Mouse (Mus musculus) megakaryocyte-erythroid progenitor cell, adult 5-6 weeks (primary cell): ENCODE results near the gene Pald1. TPM values are rescaled to one million over a fixed set of nuclear protein-coding genes. Genes with fewer than 3 reads are reported as not detected.

Experiments used
- ATAC-seq: replicated peaks from 2 replicates; pipeline ENCODE4 v1.8.0; 2016; ENCODE audit warnings: mild to moderate bottlenecking, inconsistent platforms; ENCODE audit not compliant: severe bottlenecking, poor library complexity, low FRiP score, low TSS enrichment
- total RNA-seq, 2 experiments: library from RNA; stranded (forward) in 1 of 2; stranded (reverse) in 1 of 2; fragments of 200-1000, 215-1000 nt in 1 of 2; fragments of >200 nt in 1 of 2; fragmentation: Nextera tagmentation in 1 of 2; gene quantifications; 2 replicates each; pipeline ENCODE4 v1.2.3; 2014 to 2017

Pald1 gene
- total RNA-seq, 2 experiments from 2014 or later = not detected

DNA sequence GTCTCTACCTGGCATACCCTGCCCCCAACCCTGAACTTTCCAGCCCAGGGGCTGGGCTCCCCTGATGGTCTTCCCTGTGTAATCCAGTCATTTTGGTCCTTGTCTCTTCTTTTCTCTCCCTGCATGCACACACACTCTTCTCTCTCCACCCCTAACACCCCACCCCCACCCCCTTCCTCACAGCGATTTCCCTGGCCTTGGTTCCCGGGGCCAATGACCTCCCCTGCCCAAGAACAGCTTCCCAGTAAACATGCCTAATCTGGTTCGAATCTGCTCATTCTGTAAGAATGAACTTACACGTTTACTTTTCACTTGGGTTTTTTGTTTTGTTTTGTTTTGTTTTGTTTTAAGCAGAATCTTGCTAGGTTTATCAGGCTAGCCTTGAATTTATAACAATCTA, 26.4 kb upstream of the Pald1 start:
- ATAC-seq = no peak

DNA sequence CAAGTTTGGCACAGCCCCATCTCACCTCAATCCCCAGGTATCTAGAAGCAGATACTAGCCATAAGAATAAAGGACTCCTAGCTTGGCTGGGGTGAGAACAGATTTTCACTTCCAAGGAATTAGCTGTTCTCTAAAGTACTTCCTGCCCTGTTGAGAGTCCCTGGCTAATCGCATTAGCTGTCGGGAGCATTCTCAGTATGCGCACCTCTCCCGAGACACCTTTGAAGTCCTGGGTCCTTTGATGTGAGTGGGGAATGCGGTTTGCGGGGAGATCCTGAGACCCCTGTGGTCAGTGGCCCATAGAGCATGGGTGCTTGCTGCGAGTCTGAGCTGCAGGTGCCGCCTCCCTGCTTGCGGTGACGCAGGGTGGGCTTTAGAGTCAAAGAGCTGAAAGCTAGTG, 22.6 kb upstream of the Pald1 start:
- ATAC-seq = no peak

DNA sequence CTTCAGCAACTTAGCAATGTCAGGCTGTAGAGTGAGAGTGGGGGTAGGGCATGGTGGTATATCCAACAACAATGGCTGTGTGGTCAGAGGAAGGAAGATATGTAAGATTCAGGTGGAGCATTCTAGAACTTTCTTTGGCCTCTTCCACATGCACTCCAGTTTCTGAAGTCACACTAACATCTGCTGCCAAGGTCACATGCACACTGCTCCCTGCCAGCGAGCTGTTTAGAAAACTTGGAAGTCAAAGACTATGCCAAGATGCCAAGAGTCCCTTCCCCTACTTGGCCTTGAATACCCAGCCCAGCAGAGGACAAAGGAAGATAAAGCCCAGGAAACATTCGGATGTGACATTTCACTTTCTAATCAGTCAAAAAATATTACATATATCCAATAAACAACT, 19.6 kb upstream of the Pald1 start:
- ATAC-seq = no peak

DNA sequence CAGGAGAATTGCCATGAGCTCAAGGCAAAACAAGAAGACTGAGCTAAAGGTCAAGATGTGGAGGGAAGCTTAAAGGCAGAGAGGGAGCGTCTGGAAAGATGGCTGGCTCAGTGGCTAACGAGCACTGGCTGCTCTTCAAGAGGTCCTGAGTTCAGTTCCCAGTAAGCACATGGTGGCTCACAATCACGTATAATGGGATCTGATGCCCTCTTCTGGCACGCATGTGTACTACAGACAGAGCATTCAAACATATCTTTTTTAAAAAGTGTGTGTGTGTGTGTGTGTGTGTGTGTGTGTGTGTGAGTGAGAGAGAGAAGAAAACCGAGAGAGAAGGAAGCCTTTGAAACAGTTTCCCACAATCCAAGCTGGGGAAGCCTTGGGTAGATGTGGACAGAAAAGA, 19.1 kb upstream of the Pald1 start:
- no peak for ATAC-seq

DNA sequence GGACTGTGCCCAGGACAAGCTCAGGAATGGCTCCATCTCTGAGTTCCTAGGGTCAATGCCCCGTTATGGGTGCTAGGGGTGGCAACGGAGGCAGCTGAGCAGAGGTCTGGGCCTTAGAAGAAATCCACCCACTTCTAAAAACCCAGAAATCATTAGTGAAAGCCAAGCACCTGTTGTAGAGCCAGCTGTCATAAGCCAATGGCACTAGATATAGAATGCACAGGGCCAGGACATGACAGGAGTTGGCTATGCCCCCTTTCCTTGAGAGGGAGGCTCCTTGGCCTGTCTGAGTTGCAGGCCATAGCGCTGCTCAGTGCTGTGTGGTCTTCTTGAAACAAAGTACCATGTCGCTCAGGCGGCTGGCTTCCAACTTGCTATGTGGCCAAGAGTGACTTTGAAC, 17.1 kb upstream of the Pald1 start:
- no peak for ATAC-seq

DNA sequence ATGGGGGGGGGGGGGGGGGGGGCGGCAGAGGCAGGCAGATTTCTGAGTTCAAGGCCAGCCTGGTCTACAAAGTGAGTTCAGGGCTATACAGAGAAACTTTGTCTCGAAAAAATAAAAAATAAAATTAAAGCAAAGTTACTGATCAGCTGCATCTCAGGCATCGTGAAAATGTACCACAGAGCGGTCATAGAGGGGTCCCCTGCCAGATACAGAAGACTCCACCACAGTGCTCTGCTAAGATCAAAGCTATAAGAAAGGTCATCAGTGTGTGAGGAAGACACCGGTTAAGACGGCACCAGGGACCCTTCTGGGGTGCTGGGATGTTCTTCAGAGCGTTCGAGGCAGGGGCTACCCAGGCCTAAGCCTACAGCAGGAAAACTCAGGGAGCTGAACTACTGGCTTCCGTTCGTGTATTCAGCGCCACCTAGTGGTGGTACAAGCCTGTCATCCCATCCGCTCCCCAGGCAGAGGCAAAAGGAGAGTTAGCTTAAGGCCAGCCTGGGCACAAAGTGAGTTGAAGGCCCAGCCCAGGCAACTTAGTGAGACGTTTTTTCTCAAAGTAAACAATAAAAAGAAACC, 15.9 kb upstream of the Pald1 start:
- peak; percentile 91 for ATAC-seq

DNA sequence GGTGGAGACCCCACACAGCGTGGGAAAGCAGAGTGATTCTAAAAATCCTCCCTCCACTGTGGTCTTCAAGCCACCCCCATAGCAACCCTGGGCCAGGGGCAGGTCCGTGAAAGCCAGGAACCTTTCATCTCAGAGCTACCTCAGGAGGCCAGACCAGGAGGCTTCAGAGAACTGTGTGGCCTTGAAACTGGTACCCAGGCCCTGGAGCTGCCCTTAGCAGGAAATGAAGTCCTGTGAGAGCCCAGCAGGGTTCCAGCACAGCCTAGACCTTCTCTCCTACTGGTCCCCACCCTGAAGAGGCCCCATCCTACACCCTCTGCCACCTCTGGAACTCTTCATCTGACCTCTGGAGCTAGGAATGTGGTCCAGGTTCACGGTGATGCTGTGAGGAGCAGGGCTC, 14.8 kb upstream of the Pald1 start:
- no peak for ATAC-seq

DNA sequence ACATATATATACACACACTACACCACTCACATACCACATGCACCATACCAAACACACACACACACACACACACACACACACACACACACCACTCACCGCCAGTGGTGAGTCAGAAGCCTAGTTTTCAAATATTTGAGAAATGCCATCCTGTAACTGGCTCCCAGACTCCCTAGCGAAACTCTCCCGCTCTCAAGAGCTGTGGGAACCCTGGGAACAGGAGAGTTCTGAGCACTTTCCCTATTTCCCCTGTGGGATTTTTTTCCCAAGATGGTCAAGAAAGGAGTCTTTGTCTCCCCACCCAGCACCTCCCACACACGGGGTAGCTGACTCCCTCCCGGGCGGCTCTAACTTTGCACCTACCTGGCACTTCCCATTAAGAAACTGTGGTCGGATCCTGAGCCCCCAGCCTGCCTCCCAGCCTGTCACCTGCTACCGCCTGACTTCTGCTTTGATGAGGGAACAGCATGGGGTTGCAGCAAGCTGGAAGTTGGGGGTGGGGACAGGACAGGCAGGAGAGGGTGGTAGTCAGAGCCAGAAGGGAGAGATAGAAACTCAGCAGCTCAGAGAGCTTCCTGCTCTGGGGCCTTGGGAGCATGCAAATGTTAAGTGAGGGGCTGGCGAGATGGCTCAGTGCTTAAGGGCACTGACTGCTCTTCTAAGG, 11.3 kb upstream of the Pald1 start:
- ATAC-seq = no peak

DNA sequence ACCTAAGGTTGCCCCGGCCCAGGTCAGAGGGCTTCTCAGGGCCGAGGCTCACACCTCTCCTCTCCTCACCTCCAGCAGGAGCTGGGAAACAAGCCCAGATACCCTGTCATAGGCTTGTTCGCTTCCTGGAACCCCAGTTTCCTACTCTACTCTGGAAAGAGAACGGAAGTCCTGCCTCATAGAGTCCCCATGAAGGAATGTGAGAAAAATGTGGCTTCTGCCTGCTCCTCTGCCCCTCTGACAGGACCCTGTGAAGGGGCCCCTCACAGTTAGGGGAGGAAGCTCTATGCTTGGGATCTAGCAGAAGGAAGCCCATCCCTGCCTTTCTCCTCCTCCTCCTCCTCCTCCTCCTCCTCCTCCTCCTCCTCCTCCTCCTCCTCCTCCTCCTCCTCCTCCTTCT, 9.3 kb upstream of the Pald1 start:
- no peak for ATAC-seq

DNA sequence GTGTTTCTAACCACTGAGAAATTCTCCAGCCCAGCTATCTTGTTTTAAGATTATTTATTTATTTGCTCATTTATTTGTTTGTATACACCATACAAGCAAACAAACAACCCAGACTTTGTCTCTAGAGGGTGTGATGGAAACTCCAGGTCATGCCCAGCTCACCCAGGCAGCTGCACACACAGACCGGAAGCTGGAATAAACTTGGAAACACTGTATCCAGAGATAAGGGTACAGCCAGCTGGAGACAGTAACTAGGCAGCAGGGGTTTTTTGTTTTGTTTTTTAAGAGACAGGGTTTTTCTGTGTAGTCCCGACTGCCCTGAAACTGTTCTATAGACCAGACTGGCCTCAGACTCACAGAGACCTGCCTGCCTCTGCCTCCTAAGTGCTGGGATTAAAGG, 6.8 kb upstream of the Pald1 start:
- ATAC-seq = no peak

DNA sequence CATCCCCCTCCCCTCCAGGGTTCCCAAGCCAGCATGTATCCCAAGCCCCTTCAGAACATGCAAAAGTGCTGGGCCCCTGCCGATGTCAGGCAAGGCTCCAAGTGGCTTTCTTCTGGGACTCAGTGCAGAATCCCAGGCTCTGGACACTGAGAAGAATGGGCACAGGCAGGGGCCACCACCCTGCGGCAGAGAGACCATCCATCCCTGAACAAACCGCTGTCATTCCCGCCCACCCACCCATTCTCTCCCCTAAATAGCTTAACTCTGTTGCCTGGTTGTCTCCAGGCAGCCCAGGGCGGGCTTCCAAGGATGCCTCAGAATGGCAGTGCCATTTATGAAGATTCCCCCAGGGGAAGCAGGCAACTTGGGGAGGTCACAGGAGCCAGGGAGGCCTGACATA, 5.7 kb upstream of the Pald1 start:
- no peak for ATAC-seq

DNA sequence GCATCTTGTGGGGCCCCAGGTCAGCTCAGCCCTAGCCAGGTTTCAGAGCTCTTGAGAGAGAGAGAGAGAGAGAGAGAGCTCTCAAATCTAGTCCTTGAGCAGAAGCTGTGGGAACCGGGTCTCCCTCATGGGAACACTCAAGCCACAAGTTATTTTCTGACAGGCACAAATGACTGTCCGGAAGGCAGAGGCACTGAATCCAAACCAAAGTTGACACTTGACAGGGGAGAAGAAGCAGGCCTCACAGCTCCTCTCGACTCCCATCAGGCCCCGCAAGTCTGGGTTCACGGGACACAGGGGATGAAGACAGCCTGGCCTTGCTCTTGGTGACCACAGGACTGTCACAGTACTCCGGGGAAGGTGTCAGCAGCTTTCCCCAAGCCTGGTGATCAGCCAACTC, 3.0 kb upstream of the Pald1 start:
- ATAC-seq = no peak

DNA sequence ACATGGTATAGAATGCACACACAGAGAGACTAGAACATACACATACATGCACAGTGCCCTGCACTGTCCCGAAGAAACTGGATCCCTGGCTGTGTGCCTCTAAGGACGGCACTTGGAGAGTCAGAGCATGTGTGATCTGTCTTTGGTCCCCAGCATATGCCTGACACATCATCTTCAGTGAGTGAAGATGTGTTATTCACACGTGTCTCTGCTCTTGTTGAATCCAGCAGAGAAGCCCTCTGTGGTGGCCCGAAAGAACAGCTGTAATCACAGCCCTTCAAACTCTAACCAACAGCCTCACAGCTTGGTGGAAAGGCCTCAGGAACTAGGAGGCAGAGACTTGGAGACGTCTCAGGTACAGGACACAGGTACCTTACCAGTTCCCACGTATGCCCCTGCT, 1.8 kb upstream of the Pald1 start:
- ATAC-seq = no peak

DNA sequence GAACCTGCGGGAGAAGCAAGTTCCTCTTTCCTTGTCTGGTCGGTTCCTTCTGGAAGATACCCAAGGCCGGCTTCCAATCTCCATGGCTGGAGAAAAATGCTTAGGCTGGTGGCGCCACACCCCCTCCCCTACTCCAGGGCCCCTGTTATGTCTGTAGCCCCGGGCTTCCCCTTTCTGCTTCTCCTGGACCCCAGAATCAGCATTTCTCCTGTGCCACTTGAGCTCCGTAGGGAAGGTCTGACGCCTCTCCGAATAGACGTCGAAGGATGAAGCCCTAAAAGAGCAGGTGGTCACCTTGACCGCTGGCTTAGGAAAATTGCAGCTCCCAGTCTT, 351 bp upstream of the Pald1 start:
- ATAC-seq = no peak

DNA sequence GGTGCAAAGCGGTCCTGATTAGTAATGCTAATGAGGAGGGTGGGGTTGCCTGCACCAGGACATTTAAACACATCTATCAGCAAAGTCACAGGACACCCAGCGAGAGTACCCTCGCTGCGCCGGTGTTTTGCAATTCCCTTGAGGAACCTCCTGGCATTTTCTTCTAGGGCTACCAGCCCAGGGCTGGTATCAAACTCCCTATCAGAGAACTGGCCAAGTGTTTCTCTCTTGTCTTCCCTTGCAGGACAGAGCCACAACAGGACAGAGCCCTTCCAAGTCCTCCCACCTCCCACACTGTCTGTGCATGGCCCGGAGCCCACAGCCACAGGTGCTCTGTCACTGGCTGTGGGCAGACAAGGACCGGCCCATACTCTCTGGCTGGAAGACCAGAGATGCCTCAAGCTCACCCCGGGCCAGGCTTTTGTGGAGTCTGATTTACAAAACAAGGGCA, 1.0 kb downstream of the Pald1 start:
- 0 out of 2 replicates have a peak, but pooled peaks have one; percentile 21 for ATAC-seq

DNA sequence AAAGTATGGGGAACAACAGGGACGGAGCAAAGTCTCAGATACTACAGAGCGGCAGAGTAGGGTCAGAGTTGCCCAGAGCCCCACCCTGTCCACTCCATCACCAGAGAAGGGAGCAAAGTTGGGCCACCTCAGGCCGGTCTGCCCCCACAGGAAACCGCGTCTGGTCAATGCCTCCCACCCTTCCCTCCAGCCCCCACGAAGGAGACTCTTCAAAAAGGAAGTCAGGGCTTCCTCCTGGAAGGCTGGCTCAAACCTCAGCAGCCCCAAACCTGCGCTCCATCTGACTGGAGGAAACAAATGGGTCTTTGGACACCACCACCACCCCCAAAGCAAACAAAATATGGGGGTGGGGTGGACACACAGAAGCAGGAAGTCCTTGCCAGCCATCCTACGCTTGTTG, 1.5 kb downstream of the Pald1 start:
- ATAC-seq = no peak

DNA sequence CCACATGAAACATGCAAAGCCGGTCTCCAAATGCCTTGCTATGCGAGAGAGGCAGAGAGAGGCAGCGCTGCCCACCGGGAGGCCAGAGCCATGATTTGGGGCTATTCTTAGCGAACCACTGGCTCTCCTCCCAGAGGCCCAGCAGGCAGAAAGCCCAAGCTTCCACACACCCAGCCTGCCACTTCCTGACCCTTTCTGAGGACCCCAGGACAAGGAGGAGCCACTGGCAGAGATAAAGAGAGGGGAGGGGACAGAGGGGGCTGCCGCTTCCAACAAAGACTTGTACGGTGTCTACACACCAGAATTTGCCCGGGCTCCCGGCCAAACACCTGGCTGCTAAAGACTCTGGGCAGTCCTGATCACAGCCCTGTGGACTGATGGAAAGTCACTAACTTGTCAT, 3.1 kb downstream of the Pald1 start:
- ATAC-seq = no peak

DNA sequence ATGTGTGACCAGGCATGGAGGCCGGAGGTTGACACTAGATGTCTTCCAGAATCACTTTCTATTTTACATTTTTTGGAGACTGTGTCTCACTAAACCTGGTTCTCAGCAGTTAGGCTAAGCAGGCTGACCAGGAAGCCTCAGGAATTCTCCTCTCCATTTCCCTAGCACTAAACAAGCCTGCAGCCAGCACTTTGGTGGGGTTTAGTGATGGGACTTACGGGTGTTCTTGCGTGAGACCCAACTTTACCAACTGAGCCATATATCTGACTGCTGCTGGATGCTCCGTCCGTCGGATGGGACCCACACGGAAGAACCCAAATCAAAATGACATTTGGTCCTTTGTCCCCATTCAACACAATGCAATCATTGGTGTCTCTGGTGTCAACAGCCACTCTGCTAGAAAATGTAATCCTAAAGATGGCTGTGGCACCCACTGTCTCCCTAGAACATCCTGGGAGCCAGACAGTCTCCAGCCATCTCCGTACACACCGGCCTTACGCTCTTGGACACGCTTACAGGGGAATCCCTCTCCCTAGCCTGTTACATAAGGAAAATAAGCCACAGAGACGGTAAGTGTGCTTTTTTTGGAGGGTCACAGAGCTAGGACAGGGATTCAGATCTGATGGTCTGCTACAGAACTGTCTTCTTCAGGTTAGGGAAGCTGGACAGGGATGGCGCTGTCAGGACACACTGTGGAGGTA, 3.8 kb downstream of the Pald1 start:
- ATAC-seq = no peak

DNA sequence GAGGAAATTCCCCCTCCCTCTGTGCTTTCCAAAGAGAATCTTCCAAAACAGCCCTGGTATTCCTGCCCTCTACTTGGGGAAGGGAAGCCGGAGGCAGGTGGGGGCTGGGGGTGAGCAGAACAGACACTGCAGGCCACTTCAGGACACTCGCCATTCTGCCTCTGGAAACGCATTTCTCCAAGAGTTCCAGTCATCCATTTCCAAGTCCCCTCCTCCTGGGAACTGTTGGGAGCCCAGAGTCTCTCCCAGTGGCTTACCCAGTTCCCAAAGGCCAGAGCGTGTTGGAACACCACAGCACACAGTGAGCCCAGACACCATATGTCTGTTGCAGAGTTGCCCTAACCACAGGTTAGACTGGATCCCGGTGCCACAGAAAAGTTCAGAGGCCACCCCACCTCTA, 4.6 kb downstream of the Pald1 start:
- ATAC-seq = no peak

DNA sequence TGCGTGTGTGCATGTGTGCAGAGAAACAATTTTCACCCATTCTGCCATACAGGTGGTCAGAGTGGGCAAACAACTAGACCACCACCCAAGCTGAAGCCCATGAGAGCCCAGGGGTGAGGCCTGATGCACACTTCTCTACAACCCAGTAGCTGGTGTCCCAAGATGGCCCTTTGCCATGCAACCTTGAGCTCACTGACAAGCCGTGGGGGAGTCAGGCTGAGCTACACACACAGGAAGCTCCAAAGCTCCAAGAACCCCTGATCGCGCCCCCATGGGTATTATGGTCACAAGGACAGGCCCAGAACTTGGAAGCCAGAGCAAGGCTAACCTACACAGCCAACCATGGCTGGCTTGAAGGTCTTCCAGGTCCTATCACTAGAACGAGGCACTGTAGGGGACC, 5.3 kb downstream of the Pald1 start:
- ATAC-seq = no peak

DNA sequence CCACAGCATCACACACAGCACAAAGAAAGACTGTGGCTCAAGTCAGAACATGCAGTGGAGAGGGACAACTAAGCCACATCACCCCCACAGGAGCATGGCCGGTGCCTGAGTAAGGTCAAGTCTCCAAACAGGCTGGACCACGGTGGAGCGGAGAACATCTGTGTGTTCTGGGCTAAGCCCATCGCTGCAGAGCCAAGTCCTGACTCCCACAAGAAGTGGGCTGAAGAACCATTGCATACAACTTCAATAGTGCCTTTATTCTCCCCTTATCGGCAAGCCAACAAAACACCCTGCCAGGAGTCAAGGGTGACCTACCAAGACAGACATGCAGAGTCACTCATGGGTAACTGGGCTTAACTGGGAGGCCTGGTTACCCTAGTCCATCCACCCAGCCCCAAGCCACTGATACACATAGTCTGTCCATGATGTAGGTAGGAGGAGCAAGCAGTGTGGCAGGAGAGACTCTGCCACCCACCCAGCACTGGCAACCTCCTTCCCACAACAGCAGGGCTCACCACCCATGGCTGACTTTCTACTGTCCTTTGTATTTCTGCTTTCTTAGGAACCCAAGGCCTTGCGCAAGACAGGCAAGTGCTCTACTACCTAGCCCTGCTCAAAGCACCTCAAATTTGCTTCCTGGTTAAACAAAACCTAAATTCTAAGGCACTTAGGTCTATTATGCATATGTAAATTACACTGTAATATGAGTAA, 8.4 kb downstream of the Pald1 start:
- no peak for ATAC-seq
